Mouse (Mus musculus) CH12.LX (cell line): ENCODE measurements around the gene Vstm2l. TPM values are rescaled to one million over a fixed set of nuclear protein-coding genes. Genes with fewer than 3 reads are reported as not detected.

Experiments
- DNase-seq: peaks from one replicate; pipeline ENCODE4 v3.0.0-alpha.2; 2013; ENCODE audit errors: extremely low read depth
- H3K27ac ChIP-seq: 2 replicates; pipeline ENCODE4 v1.5.1; 2012; ENCODE audit warnings: low read depth, mild to moderate bottlenecking, control low read depth, moderate library complexity; ENCODE audit not compliant: insufficient read depth
- H3K27me3 ChIP-seq: replicated peaks from 2 replicates; pipeline ENCODE3; 2012; ENCODE audit warnings: inconsistent platforms
- H3K36me3 ChIP-seq, 2 experiments: replicated peaks in 1 of 2; 2 replicates each; pipeline versions ENCODE3 to v1.6.1; 2012; ENCODE audit warnings: inconsistent platforms in 1 of 2, low read length in 1 of 2, mild to moderate bottlenecking in 1 of 2, mixed read lengths in 1 of 2, moderate library complexity in 1 of 2; ENCODE audit not compliant: control insufficient read depth in 1 of 2, insufficient read depth in 1 of 2
- H3K4me1 ChIP-seq, 2 experiments: 2 replicates each; pipeline ENCODE4 v1.6.1; 2012; ENCODE audit warnings: inconsistent platforms in 1 of 2, moderate library complexity in 1 of 2; ENCODE audit not compliant: insufficient read depth in 2 of 2, control insufficient read depth in 1 of 2
- H3K4me2 ChIP-seq: 2 replicates; pipeline ENCODE4 v1.6.1; 2012; ENCODE audit warnings: low read depth, mild to moderate bottlenecking, control low read depth; ENCODE audit not compliant: poor library complexity, insufficient read depth, severe bottlenecking
- H3K4me3 ChIP-seq, 3 experiments: fragments of 150-350 bp in 1 of 3; sonication (generic) in 1 of 3; replicated peaks in 1 of 3; 2 replicates each; pipeline versions ENCODE3 to v1.5.1; 2011 to 2012; ENCODE audit warnings: low read depth in 2 of 3, low read length in 2 of 3, mild to moderate bottlenecking in 2 of 3, moderate library complexity in 2 of 3, control low read depth in 1 of 3, improper control_type of control experiment in 1 of 3, inconsistent platforms in 1 of 3, mixed read lengths in 1 of 3; ENCODE audit not compliant: poor library complexity in 1 of 3
- H3K79me2 ChIP-seq: replicated peaks from 2 replicates; pipeline ENCODE4 v1.6.1; 2012; ENCODE audit warnings: mild to moderate bottlenecking, moderate library complexity; ENCODE audit not compliant: control insufficient read depth, poor library complexity, insufficient read depth, severe bottlenecking; ENCODE audit errors: extremely low read depth
- H3K9ac ChIP-seq: 2 replicates; pipeline ENCODE4 v1.6.1; 2012; ENCODE audit warnings: low read depth, mild to moderate bottlenecking, control low read depth, moderate library complexity; ENCODE audit not compliant: insufficient read depth
- H3K9me3 ChIP-seq: replicated peaks from 2 replicates; pipeline ENCODE3; 2012; ENCODE audit warnings: low read length, inconsistent platforms, mixed read lengths
- CHD2 ChIP-seq: IDR thresholded peaks from 2 replicates; pipeline ENCODE4 v1.6.1; 2011; ENCODE audit warnings: low read length, improper control_type of control experiment
- EP300 ChIP-seq: IDR thresholded peaks from 2 replicates; pipeline ENCODE4 v1.6.1; 2011; ENCODE audit warnings: low read length, improper control_type of control experiment
- JUND ChIP-seq: conservative IDR thresholded peaks from 2 replicates; pipeline ENCODE4 v1.6.1; 2011; ENCODE audit warnings: low read depth, low read length, improper control_type of control experiment
- MAFK ChIP-seq: IDR thresholded peaks from 2 replicates; pipeline ENCODE4 v1.6.1; 2011; ENCODE audit warnings: low read length, improper control_type of control experiment; ENCODE audit not compliant: insufficient replicate concordance
- MAZ ChIP-seq: IDR thresholded peaks from 2 replicates; pipeline ENCODE4 v1.6.1; 2012; ENCODE audit warnings: low read depth, mild to moderate bottlenecking, inconsistent platforms, low read length, improper control_type of control experiment, moderate library complexity
- MYC ChIP-seq: IDR thresholded peaks from 2 replicates; pipeline ENCODE4 v1.6.1; 2011; ENCODE audit warnings: low read depth, mild to moderate bottlenecking, improper control_type of control experiment, low read length
- NELFE ChIP-seq: IDR thresholded peaks from 2 replicates; pipeline ENCODE4 v1.6.1; 2011; ENCODE audit warnings: low read depth, low read length, improper control_type of control experiment
- POLR2A ChIP-seq: IDR thresholded peaks from 2 replicates; pipeline ENCODE4 v1.6.1; 2011; ENCODE audit warnings: low read depth, mild to moderate bottlenecking, improper control_type of control experiment, low read length
- POLR2AphosphoS2 ChIP-seq: IDR thresholded peaks from 2 replicates; pipeline ENCODE4 v1.6.1; 2011; ENCODE audit warnings: low read depth, low read length, improper control_type of control experiment
- RCOR1 ChIP-seq: conservative IDR thresholded peaks from 2 replicates; pipeline ENCODE4 v1.6.1; 2012; ENCODE audit warnings: low read depth, mild to moderate bottlenecking, inconsistent platforms, low read length, improper control_type of control experiment
- SMC3 ChIP-seq: IDR thresholded peaks from 2 replicates; pipeline ENCODE4 v1.6.1; 2011; ENCODE audit warnings: low read depth, low read length, improper control_type of control experiment
- TCF12 ChIP-seq: IDR thresholded peaks from 2 replicates; pipeline ENCODE4 v1.6.1; 2014; ENCODE audit warnings: low read depth, mild to moderate bottlenecking, inconsistent platforms, low read length, improper control_type of control experiment
- USF1 ChIP-seq: IDR thresholded peaks from 2 replicates; pipeline ENCODE4 v1.6.1; 2014; ENCODE audit warnings: low read depth, mild to moderate bottlenecking, inconsistent platforms, low read length, improper control_type of control experiment
- ZMIZ1 ChIP-seq: IDR thresholded peaks from 2 replicates; pipeline ENCODE4 v1.6.1; 2012; ENCODE audit warnings: low read depth, mild to moderate bottlenecking, inconsistent platforms, low read length, improper control_type of control experiment
- ZNF384 ChIP-seq: IDR thresholded peaks from 2 replicates; pipeline ENCODE4 v1.6.1; 2012; ENCODE audit warnings: low read depth, low read length, improper control_type of control experiment, inconsistent platforms
- dilution Hi-C: fragments of 300-500 bp; cut with MboI; formaldehyde crosslinking; loops from 2 replicates; pipeline ENCODE4 v1.14.3; 2020; ENCODE audit warnings: low sequenced_read_pairs; ENCODE audit not compliant: extremely low pct_unique_long_range_greater_than_20kb, extremely low pct_ligation_motif_present
- in situ Hi-C: fragments of 300-500 bp; cut with MboI; formaldehyde crosslinking; loops from 3 replicates; pipeline ENCODE4 v1.14.3; 2019; ENCODE audit warnings: low sequenced_read_pairs, low pct_ligation_motif_present, low pct_unique_long_range_greater_than_20kb, mixed read lengths
- polyA plus RNA-seq: library from polyadenylated mRNA; unstranded; fragments of >175 nt; gene quantifications from 2 replicates; pipeline ENCODE4 v1.2.1, GENCODE M21; 2012; ENCODE audit warnings: low read depth; ENCODE audit not compliant: insufficient read length
- total RNA-seq, 2 experiments: library from RNA; depleted of rRNA; stranded (reverse); fragments of 300-350 nt in 1 of 2; fragments of >200 nt in 1 of 2; gene quantifications; 2 replicates each; pipeline ENCODE4 v1.2.3; 2012 to 2014

Gene Vstm2l
- total RNA-seq (2012; rRNA removed) = not detected in 2 replicates
- not detected in 2 replicates for total RNA-seq (2014; rRNA removed)
- not detected in 2 replicates for polyA plus RNA-seq

DNA sequence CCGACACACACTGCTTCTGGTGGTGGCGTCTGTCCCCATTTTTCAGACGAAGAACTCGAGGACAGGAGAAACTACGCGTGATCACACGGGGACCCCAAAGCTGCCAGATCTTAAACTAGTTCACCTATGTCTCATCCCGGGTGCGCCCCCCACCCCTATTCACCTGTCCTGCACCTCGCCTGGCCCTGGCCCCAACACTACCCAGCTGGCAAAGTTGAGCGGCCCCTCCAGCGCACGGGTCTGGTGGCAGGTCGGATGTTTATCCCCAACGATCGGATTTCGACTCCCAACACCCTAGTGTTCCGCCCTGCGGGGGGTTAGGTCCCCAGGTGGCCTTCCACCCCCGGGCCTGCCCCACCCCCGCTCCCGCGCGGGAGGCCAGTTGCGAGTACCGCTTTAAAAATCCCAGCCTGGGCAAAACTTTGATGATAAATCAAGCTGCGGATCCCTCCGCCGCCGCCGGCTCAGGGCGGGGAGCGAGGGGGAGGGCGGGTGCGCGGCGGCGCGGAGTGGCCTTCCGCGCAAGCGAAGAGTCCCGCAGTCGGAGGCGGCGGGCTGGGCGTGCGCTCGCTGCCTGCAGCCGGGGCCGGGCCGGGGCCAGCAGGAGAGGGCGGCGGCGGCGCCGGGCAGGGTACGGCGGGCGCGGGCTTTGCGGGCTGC is at the start of gene Vstm2l:
Vstm2l (plus strand) TSS at position 549 of the 660 bp plus-strand sequence.
- Histone ChIP-seq H3K4me1 (peaks cover 0 to 5% of the 10 kb centered on the region in 2 experiments; a peak in 2 of 4 replicates), H3K4me3 (no peak within 1 kb of the TSS)
- DNase-seq = no peak
- TF ChIP-seq MYC (no peak), USF1 (no peak), MAFK (no peak), CHD2 (no peak), ZNF384 (no peak), RCOR1 (no peak)
- TF ChIP-seq, all 38 proteins: peak for 0
- H3K4me2 ChIP-seq = no peak within 1 kb of the TSS
- dilution Hi-C loops (no loop called here), in situ Hi-C loops (no loop called here)
- H3K9ac ChIP-seq = no peak within 1 kb of the TSS
- no peaks in the 10 kb centered on the region for H3K36me3 ChIP-seq
- H3K27me3 ChIP-seq = peaks cover 40% of the 10 kb centered on the region
- H3K9me3 ChIP-seq = peaks cover 4% of the 10 kb centered on the region
- no peak within 1 kb of the TSS for H3K27ac ChIP-seq
- no peaks in the 10 kb centered on the region for H3K79me2 ChIP-seq

DNA sequence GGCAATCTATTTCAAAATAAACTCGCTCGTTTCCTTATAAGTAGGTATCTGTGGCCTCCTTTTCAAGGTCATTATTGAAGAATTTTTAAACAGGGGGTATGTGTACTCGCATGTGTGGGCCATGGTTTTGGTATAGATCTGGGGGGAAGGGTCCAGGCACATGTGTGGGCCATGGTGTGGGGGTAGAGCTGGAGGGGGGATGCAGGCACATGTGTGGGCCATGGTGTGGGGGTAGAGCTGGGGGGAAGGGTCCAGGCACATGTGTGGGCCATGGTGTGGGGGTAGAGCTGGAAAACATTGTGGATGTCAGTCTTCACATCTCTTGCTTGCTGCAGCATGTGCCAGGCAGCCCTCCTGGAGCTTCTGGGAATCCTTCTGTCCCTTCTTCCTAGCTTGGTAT is 47.3 kb upstream of the Vstm2l start:
- Histone ChIP-seq H3K9me3 (no peaks in the 10 kb centered on the region), H3K27ac (no peak overlapping the region), H3K9ac (no peak overlapping the region), H3K4me3 (no peak overlapping the region), H3K79me2 (no peaks in the 10 kb centered on the region), H3K4me1 (no peaks in the 10 kb centered on the region), H3K4me2 (no peak overlapping the region), H3K27me3 (no peaks in the 10 kb centered on the region), H3K36me3 (peaks cover 6 to 60% of the 10 kb centered on the region in 2 experiments)
- no peak for TF ChIP-seq EP300
- no peak for TF ChIP-seq SMC3
- TF ChIP-seq TCF12 = no peak
- TF ChIP-seq POLR2AphosphoS2 = no peak
- no peak for TF ChIP-seq ZMIZ1
- no peak for TF ChIP-seq NELFE
- TF ChIP-seq RCOR1 = no peak
- in situ Hi-C loops (no loop called here), dilution Hi-C loops (no loop called here)
- DNase-seq = no peak

DNA sequence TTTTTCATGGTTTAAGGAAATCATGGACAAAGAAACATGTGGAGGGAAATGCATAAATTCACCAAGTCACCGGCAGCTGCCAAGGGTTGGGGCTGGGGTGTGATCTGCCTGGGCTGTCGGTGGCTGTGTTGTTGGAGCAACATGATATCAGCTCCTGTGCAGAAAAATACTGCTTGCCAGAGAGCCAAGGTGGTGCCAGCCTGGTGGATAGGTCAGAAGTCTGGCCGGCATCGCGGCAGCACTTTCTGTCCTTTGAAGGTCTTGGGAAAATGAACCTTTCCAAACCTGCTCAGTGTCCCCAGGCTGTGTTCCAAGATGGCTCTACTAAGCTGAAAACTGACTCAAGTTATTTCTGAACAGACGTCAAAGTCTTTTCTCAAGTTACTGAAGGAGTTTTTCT is 44.2 kb upstream of the Vstm2l start:
- DNase-seq = no peak
- H3K36me3 ChIP-seq = peaks cover 15 to 70% of the 10 kb centered on the region in 2 experiments
- H3K27ac ChIP-seq = no peak overlapping the region
- dilution Hi-C loops (no loop called here), in situ Hi-C loops (no loop called here)
- no peaks in the 10 kb centered on the region for H3K27me3 ChIP-seq
- TF ChIP-seq CHD2 = no peak
- TF ChIP-seq MAZ = no peak
- TF ChIP-seq JUND = no peak
- no peak for TF ChIP-seq POLR2A
- H3K4me1 ChIP-seq = no peaks in the 10 kb centered on the region
- H3K4me2 ChIP-seq = no peak overlapping the region
- H3K4me3 ChIP-seq = no peak overlapping the region
- H3K79me2 ChIP-seq = no peaks in the 10 kb centered on the region
- H3K9ac ChIP-seq = no peak overlapping the region
- H3K9me3 ChIP-seq = no peaks in the 10 kb centered on the region
